Mouse (Mus musculus): Measurements from ENCODE around the gene Sppl3.

DNA sequence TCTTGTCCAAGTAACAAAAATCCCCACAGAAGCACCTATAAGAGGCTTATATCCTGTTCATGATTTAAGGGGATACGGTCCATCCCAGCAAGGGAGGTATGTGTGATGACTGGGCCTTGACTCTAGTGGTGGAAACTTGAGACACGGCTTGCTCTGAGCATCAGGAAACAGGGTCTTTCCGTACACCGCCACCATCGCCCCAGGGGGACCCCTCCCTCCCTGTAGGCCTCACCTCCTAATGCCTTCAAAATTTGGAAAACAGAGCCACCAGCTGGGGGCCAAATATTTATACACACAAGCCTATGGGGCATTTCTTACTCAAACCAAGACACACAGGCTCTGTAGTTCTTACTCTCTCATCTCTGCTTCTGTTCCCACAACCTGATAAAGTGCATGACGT is 80.8 kb downstream of the Sppl3 start:
- TF ChIP-seq CTCF (IDR thresholded peaks at IDR 0.05; ENCODE audit: low read depth, low read length) (no peak), POLR2A (IDR thresholded peaks at IDR 0.05; ENCODE audit: insufficient read depth, low read length) (no peak), EP300 (IDR thresholded peaks at IDR 0.05; ENCODE audit: insufficient read depth, low read depth, low read length) (0 out of 2 replicates have a peak, but pooled peaks have one; percentile 51)

Data from ES-Bruce4 (cell line).